Mouse (Mus musculus): ENCODE measurements around the gene Kcnd3.

DNA sequence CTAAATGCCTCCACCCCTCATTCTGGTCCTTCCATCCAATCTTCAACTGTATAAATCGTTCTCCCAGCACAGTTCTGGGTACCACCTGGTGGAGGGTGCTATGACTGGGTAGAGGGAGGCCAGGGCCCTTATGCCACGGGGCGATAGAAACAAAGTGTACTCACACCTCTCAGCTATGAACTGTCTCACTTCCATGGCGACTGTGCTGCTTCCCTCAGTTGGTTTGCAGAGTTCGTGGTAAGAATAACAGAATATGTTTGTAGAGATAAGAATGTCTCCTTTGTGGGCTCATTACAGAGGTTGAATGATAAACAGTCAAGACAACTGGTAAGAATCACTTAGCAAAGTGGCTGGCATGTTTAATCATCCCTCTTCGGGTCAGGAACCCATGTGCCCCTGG, 68.3 kb downstream of the Kcnd3 start:
- TF ChIP-seq CTCF (IDR thresholded peaks at IDR 0.05; ENCODE audit: extremely low read depth, insufficient read depth, low read length) (no peak), POLR2A (IDR thresholded peaks at IDR 0.05; ENCODE audit: extremely low read depth, insufficient read depth, low read length) (no peak)
